Mouse (Mus musculus) 416B (cell line): ENCODE measurements around the gene Ostf1.

Source experiments
- DNase-seq: peaks from one replicate; pipeline ENCODE4 v3.0.0; 2011; ENCODE audit warnings: low read depth

The Ostf1 gene

GRCm38 (mm10) chr19:18567936-18568827 is 63.4 kb downstream of the Ostf1 start:
- peak; percentile 25 for DNase-seq

- no peak for DNase-seq
These were observed 64.1 kb downstream of the Ostf1 start for GRCm38 (mm10) chr19:18567501-18567900.

- peak; percentile 42 for DNase-seq
These were observed 73.9 kb downstream of the Ostf1 start for GRCm38 (mm10) chr19:18557708-18558107.

- peak; percentile 66 for DNase-seq
These were observed 76.0 kb downstream of the Ostf1 start for GRCm38 (mm10) chr19:18555645-18556044.

DNA sequence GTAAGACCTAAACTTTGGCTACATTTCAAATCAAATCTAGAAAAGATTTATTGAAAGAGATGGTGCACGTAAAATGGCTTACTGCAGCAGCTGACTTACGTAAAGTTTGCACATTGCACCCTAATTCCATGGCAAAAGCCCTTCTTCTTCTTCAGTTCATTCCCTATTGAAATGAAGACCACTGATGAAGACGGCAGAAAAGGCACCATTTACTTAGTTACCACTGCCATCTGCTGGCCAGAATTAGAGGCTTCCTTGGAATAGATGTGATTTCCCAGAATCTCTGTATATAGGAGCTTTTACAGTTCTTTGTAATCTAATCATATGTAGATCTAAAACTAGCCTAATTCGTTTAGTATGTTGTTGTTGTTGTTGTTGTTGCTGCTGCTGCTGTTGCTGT is 83.0 kb downstream of the Ostf1 start:
- peak; percentile 72 for DNase-seq
